Mouse (Mus musculus) heart, embryonic 15.5 days (tissue): ENCODE measurements around the gene Diexf. TPM values are rescaled to one million over a fixed set of nuclear protein-coding genes. Genes with fewer than 3 reads are reported as not detected.

ENCODE experiments used
- ATAC-seq: fragments of 200-750 bp; cut with Nextera tagmentation; replicated peaks from 2 replicates; pipeline ENCODE4 v1.8.0; 2017; ENCODE audit warnings: low read depth, moderate TSS enrichment; ENCODE audit not compliant: insufficient number of reproducible peaks, insufficient read depth, low FRiP score
- H3K27ac ChIP-seq: fragments of 300-500 bp; sonication (generic); 2 replicates; pipeline ENCODE4 v1.5.1; 2015; ENCODE audit warnings: mild to moderate bottlenecking, inconsistent platforms
- H3K27me3 ChIP-seq: fragments of 300-500 bp; sonication (generic); 2 replicates; pipeline ENCODE4 v1.6.1; 2015; ENCODE audit warnings: inconsistent platforms
- H3K36me3 ChIP-seq: fragments of 300-500 bp; sonication (generic); 2 replicates; pipeline ENCODE4 v1.6.1; 2015; ENCODE audit warnings: mild to moderate bottlenecking, inconsistent platforms
- H3K4me1 ChIP-seq: fragments of 300-500 bp; sonication (generic); replicated peaks from 2 replicates; pipeline ENCODE4 v1.6.1; 2015; ENCODE audit warnings: inconsistent platforms
- H3K4me2 ChIP-seq: fragments of 300-500 bp; sonication (generic); 2 replicates; pipeline ENCODE4 v1.6.1; 2015; ENCODE audit warnings: inconsistent platforms, mild to moderate bottlenecking, moderate library complexity
- H3K4me3 ChIP-seq: fragments of 300-500 bp; sonication (generic); 2 replicates; pipeline ENCODE4 v1.5.1; 2015; ENCODE audit warnings: mild to moderate bottlenecking, inconsistent platforms
- H3K9ac ChIP-seq: fragments of 300-500 bp; sonication (generic); 2 replicates; pipeline ENCODE4 v1.6.1; 2015; ENCODE audit warnings: mild to moderate bottlenecking, inconsistent platforms
- H3K9me3 ChIP-seq: fragments of 300-500 bp; sonication (generic); replicated peaks from 2 replicates; pipeline ENCODE4 v1.6.1; 2016; ENCODE audit warnings: inconsistent platforms
- WGBS: fragments of 180-500 bp; shearing (Covaris S2); methylation state at CpG from one replicate; pipeline ENCODE4 v1.1.7; 2015; ENCODE audit warnings: mixed read lengths; 5-methylcytosine and 5-hydroxymethylcytosine counted together
- polyA plus RNA-seq: library from polyadenylated mRNA; unstranded; fragments of >200 nt; fragmentation: Nextera tagmentation; extraction: Ambion mirVana; gene quantifications from 2 replicates; pipeline ENCODE4 v1.2.1, GENCODE M21; 2015

Diexf gene
- polyA plus RNA-seq, 1 experiment from 2014 or later: 3.8 TPM

DNA sequence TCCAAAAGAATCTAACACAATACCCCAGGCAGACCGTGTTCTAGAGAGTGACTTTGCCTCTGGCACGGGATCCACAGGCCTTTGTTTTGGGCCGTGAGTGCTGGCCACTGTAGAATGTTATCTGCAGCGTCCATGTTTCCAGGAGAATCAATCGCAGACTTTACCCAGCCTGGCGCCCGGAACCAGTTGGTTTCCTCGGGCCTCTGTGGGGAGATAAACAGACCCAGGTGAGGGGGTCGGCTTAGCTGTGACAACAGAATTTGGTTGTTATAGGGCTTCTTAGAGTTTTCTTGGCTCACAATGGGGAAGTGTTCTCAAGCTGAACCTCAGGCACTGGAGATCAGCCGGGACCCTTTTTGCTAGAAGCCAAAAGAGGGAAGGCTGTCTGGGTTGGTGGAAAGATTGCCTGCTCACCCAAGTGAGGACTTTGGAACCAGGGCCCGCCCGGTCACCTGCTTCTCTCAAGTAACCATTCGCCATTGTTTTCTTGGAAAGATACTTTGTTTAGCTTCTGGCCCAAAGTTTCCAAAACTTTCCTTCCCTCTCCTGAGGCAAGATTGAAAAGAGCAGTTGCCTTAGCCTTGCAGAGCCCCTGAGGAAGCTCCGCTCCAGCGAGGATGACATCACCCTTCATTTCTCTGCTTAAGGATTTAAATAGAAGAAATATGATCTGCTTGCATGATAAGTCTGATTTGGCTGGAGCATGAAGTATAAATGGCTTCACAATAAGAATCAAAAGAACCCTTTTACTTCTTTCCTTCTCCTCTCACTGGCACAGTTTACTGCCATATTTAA, 26.4 kb upstream of the Diexf start:
- Histone ChIP-seq H3K4me2 (no peak overlapping the region), H3K9ac (no peak overlapping the region), H3K9me3 (no peaks in the 10 kb centered on the region), H3K27me3 (peaks cover 16% of the 10 kb centered on the region), H3K36me3 (no peaks in the 10 kb centered on the region), H3K27ac (peak overlapping the region; percentile 60), H3K4me3 (no peak overlapping the region), H3K4me1 (peaks cover 31% of the 10 kb centered on the region)
- ATAC-seq: no peak
- WGBS: 55% methylated on average over 15 of the region's 15 CpGs

DNA sequence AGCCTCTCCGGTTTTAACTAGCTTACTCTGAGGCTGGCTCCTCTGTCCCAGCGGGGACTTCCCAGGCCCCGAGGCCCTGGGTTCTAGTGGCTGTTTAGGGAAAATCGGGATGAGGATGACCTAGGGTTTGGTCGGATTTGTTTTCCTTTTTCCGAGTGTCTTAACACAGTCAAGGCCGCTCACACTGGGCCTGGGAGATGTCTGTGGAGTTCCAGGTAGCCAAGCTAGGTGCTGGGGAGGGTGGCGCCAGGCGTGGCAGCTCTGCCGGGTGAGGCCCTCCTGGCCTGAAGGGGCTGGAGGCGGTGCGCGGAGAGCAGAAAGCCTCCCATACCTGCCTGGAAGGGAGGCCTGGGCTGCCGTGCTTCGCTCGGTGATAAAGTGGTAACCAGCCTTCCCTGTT, 23.5 kb upstream of the Diexf start:
- Histone ChIP-seq H3K27me3 (peaks cover 16% of the 10 kb centered on the region), H3K4me1 (peaks cover 27% of the 10 kb centered on the region), H3K36me3 (no peaks in the 10 kb centered on the region), H3K27ac (no peak overlapping the region), H3K9me3 (no peaks in the 10 kb centered on the region), H3K4me2 (peak overlapping the region; percentile 84), H3K4me3 (peak overlapping the region; percentile 49), H3K9ac (peak overlapping the region; percentile 27)
- ATAC-seq: no peak
- 36% methylated on average over 16 of the region's 16 CpGs for WGBS

DNA sequence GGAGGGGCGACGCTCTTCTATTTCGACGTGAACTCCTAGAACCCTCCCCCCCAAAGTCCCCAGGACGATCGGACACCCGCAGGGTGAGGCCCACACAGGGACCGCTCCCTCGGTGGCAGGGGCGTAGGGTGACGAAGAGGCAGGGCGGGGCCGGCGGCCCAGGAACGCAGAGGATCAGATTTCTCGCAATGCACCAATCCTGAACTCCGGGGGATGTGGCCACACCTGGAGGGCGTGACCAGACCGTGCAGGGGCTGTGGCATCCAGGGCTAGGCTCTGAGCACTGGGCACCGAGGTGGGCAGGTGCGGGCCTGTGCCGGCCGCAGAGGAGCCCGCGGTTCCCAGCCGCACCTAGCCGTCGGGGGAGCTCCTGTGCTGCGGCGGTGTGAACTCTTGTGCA, 22.8 kb upstream of the Diexf start, which contains the start of gene Irf6:
Gene Irf6, plus strand, starts transcription at position 240 of the 400 bp plus-strand sequence.
- no peaks in the 10 kb centered on the region for H3K9me3 ChIP-seq
- H3K4me3 ChIP-seq: peak within 1 kb of the TSS; percentile 49
- ATAC-seq: peak; percentile 90
- 1% methylated on average over 30 of the region's 30 CpGs for WGBS
- no peaks in the 10 kb centered on the region for H3K36me3 ChIP-seq
- H3K27ac ChIP-seq: no peak within 1 kb of the TSS
- peak within 1 kb of the TSS; percentile 27 for H3K9ac ChIP-seq
- H3K4me2 ChIP-seq: peak within 1 kb of the TSS; percentile 84
- H3K27me3 ChIP-seq: peaks cover 16% of the 10 kb centered on the region
- H3K4me1 ChIP-seq: peaks cover 27% of the 10 kb centered on the region

DNA sequence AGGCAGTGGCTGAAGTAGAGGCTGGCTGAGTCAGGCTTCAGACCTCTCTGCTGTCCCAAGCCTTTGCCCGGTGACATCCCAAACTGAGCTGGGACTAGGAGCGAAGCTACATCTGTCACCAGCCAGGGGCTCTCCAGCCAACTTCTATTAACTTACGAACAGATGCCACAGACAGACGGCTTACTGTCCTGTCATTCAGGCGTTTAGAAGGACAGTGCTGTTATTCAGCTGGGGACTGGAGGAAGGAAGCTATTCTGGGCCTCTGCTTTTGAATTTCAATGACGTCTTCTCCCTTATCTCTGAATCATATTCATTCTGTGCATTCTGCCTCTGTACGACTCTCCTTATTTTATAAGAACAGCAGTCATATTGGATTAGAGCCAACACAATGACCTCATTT, 21.1 kb upstream of the Diexf start:
- H3K27ac ChIP-seq: peak overlapping the region; percentile 23; the same call in 1 of the 2 replicates
- H3K4me3 ChIP-seq: no peak overlapping the region
- WGBS: 13% methylated on average over 7 of the region's 7 CpGs
- no peaks in the 10 kb centered on the region for H3K36me3 ChIP-seq
- no peak for ATAC-seq
- peak overlapping the region; percentile 26 for H3K4me2 ChIP-seq
- H3K9ac ChIP-seq: no peak overlapping the region
- H3K27me3 ChIP-seq: peaks cover 16% of the 10 kb centered on the region
- no peaks in the 10 kb centered on the region for H3K9me3 ChIP-seq
- peaks cover 21% of the 10 kb centered on the region for H3K4me1 ChIP-seq

DNA sequence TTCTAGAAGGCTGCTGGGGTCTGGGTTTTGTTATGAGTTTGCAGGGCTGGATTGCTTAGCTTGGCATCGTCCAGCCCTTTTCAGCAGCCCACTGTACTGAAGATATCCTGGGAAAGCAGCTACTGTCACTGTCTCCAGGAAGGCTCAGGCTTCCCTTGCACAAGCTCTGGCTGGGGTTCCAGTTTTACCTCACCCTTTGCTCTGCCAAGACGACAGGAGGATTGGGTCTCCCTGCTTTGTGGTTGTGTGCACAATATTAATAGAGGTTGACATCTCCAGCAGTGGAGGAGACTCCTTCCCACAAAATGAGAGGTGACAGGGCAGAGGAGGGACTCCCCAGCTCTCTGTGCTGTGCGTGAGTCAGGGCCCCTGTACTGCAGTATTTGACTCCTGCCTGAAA, 19.2 kb upstream of the Diexf start:
- Histone ChIP-seq H3K4me3 (no peak overlapping the region), H3K27ac (0 out of 2 replicates have a peak overlapping the region, but pooled peaks have one; percentile 10), H3K27me3 (peaks cover 13% of the 10 kb centered on the region), H3K36me3 (no peaks in the 10 kb centered on the region), H3K9me3 (no peaks in the 10 kb centered on the region), H3K4me2 (no peak overlapping the region), H3K4me1 (peaks cover 21% of the 10 kb centered on the region), H3K9ac (no peak overlapping the region)
- ATAC-seq: 0 out of 2 replicates have a peak, but pooled peaks have one; percentile 24
- 41% methylated on average over 3 of the region's 3 CpGs for WGBS

DNA sequence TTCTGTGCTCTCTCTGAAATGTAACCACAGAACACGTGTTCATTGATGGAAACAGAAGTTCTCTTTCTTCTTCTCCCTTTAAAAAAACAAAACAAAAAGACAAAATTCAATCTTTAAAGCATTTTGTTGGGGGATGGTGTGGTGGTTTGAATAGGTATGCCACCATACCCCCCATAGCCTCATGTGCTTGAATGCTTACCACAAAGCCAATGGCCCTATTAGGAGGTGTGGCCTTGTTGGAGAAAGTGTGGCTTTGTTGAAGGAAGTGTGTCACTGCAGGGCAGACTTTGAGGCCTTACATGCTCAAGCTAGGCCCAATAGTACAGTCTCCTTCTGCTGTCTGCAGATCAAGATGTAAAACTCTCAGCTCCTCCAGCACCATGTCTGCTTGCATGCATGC, 16.3 kb upstream of the Diexf start:
- Histone ChIP-seq H3K4me3 (no peak overlapping the region), H3K4me2 (no peak overlapping the region), H3K27me3 (no peaks in the 10 kb centered on the region), H3K36me3 (no peaks in the 10 kb centered on the region), H3K9me3 (no peaks in the 10 kb centered on the region), H3K9ac (no peak overlapping the region), H3K4me1 (peaks cover 6% of the 10 kb centered on the region), H3K27ac (no peak overlapping the region)
- 80% methylated on average over 1 of the region's 1 CpGs for WGBS
- ATAC-seq: no peak

DNA sequence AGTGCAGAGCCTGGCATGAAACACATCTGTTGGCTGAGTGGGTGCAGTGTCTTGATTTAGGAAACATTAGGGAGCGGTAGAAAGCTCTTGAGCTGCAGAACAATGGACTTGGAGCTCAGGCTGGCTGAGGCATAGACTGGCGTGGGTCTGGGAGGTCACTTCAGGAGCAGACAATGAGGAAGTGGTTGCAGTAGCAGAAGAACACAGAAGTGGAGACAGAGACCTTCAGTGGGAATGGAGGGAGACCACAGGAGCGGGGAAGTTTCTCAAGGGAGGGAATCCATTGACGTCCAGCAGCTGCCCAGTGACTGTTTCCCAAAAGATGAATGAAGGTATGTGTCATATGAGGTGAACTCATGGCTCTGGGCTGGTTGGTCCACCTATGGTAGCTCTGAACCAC, 15.0 kb upstream of the Diexf start:
- no peaks in the 10 kb centered on the region for H3K4me1 ChIP-seq
- no peak overlapping the region for H3K9ac ChIP-seq
- no peak for ATAC-seq
- no peak overlapping the region for H3K27ac ChIP-seq
- H3K4me3 ChIP-seq: no peak overlapping the region
- 65% methylated on average over 4 of the region's 4 CpGs for WGBS
- H3K9me3 ChIP-seq: no peaks in the 10 kb centered on the region
- no peaks in the 10 kb centered on the region for H3K36me3 ChIP-seq
- H3K4me2 ChIP-seq: no peak overlapping the region
- no peaks in the 10 kb centered on the region for H3K27me3 ChIP-seq

DNA sequence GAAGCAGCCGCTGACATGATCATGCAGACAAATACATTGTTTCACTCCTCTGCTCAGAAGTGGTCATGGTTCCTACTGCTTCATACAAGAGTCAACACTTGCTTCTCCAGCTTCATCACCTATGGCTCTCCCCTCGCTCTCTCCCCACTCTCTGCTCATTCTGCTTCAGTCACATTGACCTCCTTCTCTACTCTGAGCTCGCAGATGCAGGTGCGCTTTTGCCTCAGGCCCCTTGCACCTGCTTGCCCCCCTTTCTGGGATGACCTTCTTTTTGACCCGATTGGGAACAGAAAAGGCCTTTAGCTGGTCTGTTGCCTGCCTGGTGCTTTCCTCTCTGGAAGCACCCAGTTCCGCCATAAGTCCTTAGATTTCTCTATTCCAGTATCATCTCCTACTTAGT, 14.4 kb upstream of the Diexf start:
- Histone ChIP-seq H3K36me3 (no peaks in the 10 kb centered on the region), H3K4me1 (no peaks in the 10 kb centered on the region), H3K9me3 (no peaks in the 10 kb centered on the region), H3K4me3 (no peak overlapping the region), H3K4me2 (no peak overlapping the region), H3K27me3 (no peaks in the 10 kb centered on the region), H3K27ac (no peak overlapping the region), H3K9ac (no peak overlapping the region)
- no peak for ATAC-seq
- WGBS: 80% methylated on average over 6 of the region's 6 CpGs

DNA sequence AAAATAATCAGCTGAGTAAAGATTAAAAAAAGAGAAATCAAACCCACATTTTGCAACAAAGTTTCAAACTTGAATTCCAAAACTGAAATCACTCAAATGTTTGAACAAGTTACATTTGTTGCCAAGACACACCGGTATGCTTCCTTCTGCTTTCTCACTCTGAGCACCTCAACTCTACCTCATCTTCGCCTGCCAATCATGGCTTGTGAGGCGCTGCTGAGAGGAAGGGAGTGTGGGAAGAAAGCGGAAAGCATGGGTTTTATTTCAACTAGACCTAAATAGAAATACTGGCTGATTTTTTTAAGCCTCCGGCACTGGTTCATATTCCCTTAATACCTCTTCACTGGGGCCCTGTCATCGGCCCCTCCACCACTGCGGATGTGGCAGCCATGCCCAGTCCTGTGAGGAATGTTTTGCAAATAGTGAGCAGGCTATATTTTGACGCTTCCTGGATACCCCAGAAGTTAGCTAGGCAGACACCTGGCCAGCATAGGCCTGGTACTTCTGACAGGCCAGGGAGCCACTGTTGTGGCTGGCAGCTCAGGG, 12.5 kb upstream of the Diexf start:
- Histone ChIP-seq H3K4me3 (no peak overlapping the region), H3K4me1 (no peaks in the 10 kb centered on the region), H3K9me3 (no peaks in the 10 kb centered on the region), H3K36me3 (no peaks in the 10 kb centered on the region), H3K4me2 (no peak overlapping the region), H3K27ac (no peak overlapping the region), H3K9ac (no peak overlapping the region), H3K27me3 (no peaks in the 10 kb centered on the region)
- 76% methylated on average over 8 of the region's 8 CpGs for WGBS
- no peak for ATAC-seq

DNA sequence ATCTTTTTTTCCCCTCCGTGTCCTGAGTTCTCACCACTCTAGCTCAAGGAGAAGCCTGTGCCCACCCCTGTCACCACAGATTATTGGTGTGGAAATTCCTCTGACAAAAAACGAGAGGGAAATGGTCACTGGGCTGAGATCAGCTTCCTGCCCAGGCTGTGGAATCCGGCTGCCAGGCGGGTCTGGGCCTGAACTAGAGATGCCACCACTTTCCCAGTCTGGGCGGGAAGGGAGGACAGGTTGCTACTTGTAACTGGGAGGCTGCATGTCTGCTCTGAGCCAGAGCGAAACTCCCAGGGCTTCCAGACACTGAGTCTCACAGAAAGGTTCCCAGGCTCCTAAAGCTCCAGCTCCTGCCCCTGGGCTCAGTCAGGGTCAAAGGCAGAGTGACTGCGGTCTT, 11.0 kb upstream of the Diexf start:
- Histone ChIP-seq H3K4me1 (no peaks in the 10 kb centered on the region), H3K36me3 (no peaks in the 10 kb centered on the region), H3K27me3 (no peaks in the 10 kb centered on the region), H3K27ac (no peak overlapping the region), H3K4me3 (no peak overlapping the region), H3K9me3 (no peaks in the 10 kb centered on the region), H3K9ac (no peak overlapping the region), H3K4me2 (no peak overlapping the region)
- no peak for ATAC-seq
- 54% methylated on average over 7 of the region's 7 CpGs for WGBS

DNA sequence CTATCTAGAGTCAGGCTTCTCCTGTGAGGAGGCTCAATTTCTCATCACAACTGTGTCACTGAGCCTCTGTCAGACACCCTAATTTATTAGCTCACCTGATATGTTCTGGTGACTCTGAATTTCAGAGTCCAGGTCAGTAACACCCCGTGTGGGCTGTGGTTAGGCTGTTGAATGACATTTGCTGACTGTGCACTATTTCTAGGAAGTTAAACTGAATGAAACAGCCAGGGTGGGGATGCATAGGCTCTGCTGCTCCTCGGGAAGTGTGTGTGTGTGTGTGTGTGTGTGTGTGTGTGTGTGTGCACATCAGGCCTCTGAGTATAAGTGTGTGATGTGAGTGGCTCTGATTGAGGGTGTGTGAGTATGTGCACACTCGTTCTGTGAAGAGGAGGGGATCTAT, 8.6 kb upstream of the Diexf start:
- H3K27ac ChIP-seq: 0 out of 2 replicates have a peak overlapping the region, but pooled peaks have one; percentile 16
- no peaks in the 10 kb centered on the region for H3K36me3 ChIP-seq
- no peak for ATAC-seq
- WGBS: 27% methylated on average over 3 of the region's 3 CpGs
- no peaks in the 10 kb centered on the region for H3K4me1 ChIP-seq
- H3K27me3 ChIP-seq: no peaks in the 10 kb centered on the region
- H3K9ac ChIP-seq: no peak overlapping the region
- no peaks in the 10 kb centered on the region for H3K9me3 ChIP-seq
- H3K4me2 ChIP-seq: no peak overlapping the region
- no peak overlapping the region for H3K4me3 ChIP-seq

DNA sequence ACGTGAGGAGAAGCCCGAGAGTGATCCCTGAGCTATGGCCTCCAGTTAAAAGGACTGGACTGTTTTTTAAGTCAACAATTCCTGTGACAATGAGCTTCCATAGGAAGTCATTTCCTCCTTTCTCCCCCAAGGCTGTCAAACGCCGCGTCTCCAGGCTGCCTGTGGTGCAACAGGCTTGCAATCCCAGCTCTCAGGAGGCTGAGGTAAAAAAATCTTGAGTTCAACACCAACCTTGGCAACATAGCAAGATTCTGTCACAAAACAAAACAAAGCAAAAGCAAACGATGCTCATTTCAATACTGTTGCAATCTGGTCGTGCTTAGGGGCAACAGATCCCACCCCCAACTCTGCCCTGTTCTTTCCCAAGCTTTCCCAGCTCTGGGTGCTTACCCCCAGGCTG, 8.0 kb upstream of the Diexf start:
- H3K4me3 ChIP-seq: no peak overlapping the region
- H3K27me3 ChIP-seq: no peaks in the 10 kb centered on the region
- 0 out of 2 replicates have a peak overlapping the region, but pooled peaks have one; percentile 16 for H3K27ac ChIP-seq
- H3K9ac ChIP-seq: no peak overlapping the region
- H3K36me3 ChIP-seq: no peaks in the 10 kb centered on the region
- H3K9me3 ChIP-seq: no peaks in the 10 kb centered on the region
- no peak for ATAC-seq
- no peaks in the 10 kb centered on the region for H3K4me1 ChIP-seq
- no peak overlapping the region for H3K4me2 ChIP-seq
- 35% methylated on average over 7 of the region's 7 CpGs for WGBS
